Mouse (Mus musculus) bone marrow, adult 2 months (tissue): Measurements from ENCODE around the gene AA986860.

Experiments used
- CTCF ChIP-seq: fragments of 200-500 bp; IDR thresholded peaks from 2 replicates; pipeline ENCODE4 v1.5.1; 2011; ENCODE audit warnings: low read length, control low read depth; ENCODE audit not compliant: control insufficient read depth, insufficient read depth
- POLR2A ChIP-seq: fragments of 200-500 bp; IDR thresholded peaks from 2 replicates; pipeline ENCODE4 v1.6.1; 2011; ENCODE audit warnings: low read depth, mild to moderate bottlenecking, control low read depth, low read length, borderline replicate concordance; ENCODE audit not compliant: control insufficient read depth

DNA sequence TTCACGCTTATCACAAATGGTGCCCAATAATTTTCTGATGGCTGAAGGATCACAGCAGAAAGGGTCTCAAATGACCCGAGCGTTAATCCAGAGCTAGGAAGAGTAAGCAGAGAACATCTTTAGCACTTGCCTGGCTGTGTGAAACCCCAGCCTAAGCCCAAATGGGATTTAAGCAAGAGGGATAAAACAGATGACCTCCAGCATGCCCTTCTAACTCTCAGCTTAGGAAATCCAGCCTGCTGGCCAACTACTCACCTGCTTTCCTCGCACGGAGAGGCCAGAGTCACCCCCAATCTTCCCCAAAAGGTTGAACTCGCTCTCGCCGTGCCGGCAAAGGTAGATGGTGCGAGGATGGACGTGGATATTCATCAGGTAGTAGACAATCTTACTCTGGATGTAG lies 29.8 kb upstream of the AA986860 start:
- TF ChIP-seq POLR2A: no peak
- TF ChIP-seq CTCF: no peak
